Mouse (Mus musculus) embryonic facial prominence, embryonic 13.5 days (tissue): ENCODE data around the gene Esam. TPM values are rescaled to one million over a fixed set of nuclear protein-coding genes. Genes with fewer than 3 reads are reported as not detected.

Source experiments
- polyA plus RNA-seq: library from polyadenylated mRNA; unstranded; fragments of >200 nt; fragmentation: Nextera tagmentation; extraction: Ambion mirVana; gene quantifications from 2 replicates; pipeline ENCODE4 v1.2.1, GENCODE M21; 2015

Gene Esam
- polyA plus RNA-seq, 1 experiment from 2014 or later: 39.5 TPM

Other genes starting within 250 kb of the Esam start
- 8.9 and 10.3 TPM in 2 replicates for gene Ccdc15, start 179.6 kb upstream of the Esam start, polyA plus RNA-seq
- 0.21 TPM in 1 of 2 replicates, not detected in the other for gene Hepacam, start 160.7 kb upstream of the Esam start, polyA plus RNA-seq
- 9.5 and 10.1 TPM in 2 replicates for gene Robo4, start 126.2 kb upstream of the Esam start, polyA plus RNA-seq
- 0.44 and 0.62 TPM in 2 replicates for gene Robo3, start 94.8 kb upstream of the Esam start, polyA plus RNA-seq
- gene Msantd2, start 38.8 kb upstream of the Esam start, polyA plus RNA-seq: 31.1 and 34.9 TPM in 2 replicates
- gene Vsig2, start 11.2 kb downstream of the Esam start, polyA plus RNA-seq: 1.5 and 1.6 TPM in 2 replicates
- 8.6 and 10.3 TPM in 2 replicates for gene Nrgn, start 24.8 kb downstream of the Esam start, polyA plus RNA-seq
- 9.5 and 10.0 TPM in 2 replicates for gene Siae, start 27.6 kb downstream of the Esam start, polyA plus RNA-seq
- 6.5 and 10.2 TPM in 2 replicates for gene Spa17, start 85.6 kb downstream of the Esam start, polyA plus RNA-seq
- gene Tbrg1, start 129.2 kb downstream of the Esam start, polyA plus RNA-seq: 173 and 182 TPM in 2 replicates
- gene Panx3, start 141.2 kb downstream of the Esam start, polyA plus RNA-seq: 16.7 and 22.4 TPM in 2 replicates
- gene Olfr160, start 188.2 kb downstream of the Esam start, polyA plus RNA-seq: not detected in 2 replicates
- 0.10 TPM in 1 of 2 replicates, not detected in the other for gene Olfr874, start 217.0 kb downstream of the Esam start, polyA plus RNA-seq
- not detected in 2 replicates for gene Olfr875, start 243.8 kb downstream of the Esam start, polyA plus RNA-seq